Mouse (Mus musculus) neural tube, embryonic 12.5 days (tissue): ENCODE measurements around the gene Fam214a. TPM values are rescaled to one million over a fixed set of nuclear protein-coding genes. Genes with fewer than 3 reads are reported as not detected.
A peak's percentile ranks its signal among the peaks of the same experiment; 100 is the strongest.

Source experiments
- ATAC-seq: fragments of 200-750 bp; cut with Nextera tagmentation; 2 replicates; pipeline ENCODE4 v1.8.0; 2017; ENCODE audit warnings: low read depth, mild to moderate bottlenecking, moderate TSS enrichment, moderate library complexity; ENCODE audit not compliant: low FRiP score
- H3K27ac ChIP-seq: fragments of 300-500 bp; sonication (generic); 2 replicates; pipeline ENCODE4 v1.5.1; 2016
- H3K27me3 ChIP-seq: fragments of 300-500 bp; sonication (generic); replicated peaks from 2 replicates; pipeline ENCODE4 v1.6.1; 2016; ENCODE audit warnings: mild to moderate bottlenecking
- H3K36me3 ChIP-seq: fragments of 300-500 bp; sonication (generic); 2 replicates; pipeline ENCODE4 v1.6.1; 2016; ENCODE audit warnings: mild to moderate bottlenecking
- H3K4me1 ChIP-seq: fragments of 300-500 bp; sonication (generic); 2 replicates; pipeline ENCODE4 v1.6.1; 2016
- H3K4me2 ChIP-seq: fragments of 300-500 bp; sonication (generic); replicated peaks from 2 replicates; pipeline ENCODE4 v1.6.1; 2016; ENCODE audit warnings: mild to moderate bottlenecking
- H3K4me3 ChIP-seq: fragments of 300-500 bp; sonication (generic); 2 replicates; pipeline ENCODE4 v1.5.1; 2016
- H3K9ac ChIP-seq: fragments of 300-500 bp; sonication (generic); 2 replicates; pipeline ENCODE4 v1.6.1; 2016; ENCODE audit warnings: mild to moderate bottlenecking
- H3K9me3 ChIP-seq: fragments of 300-500 bp; sonication (generic); 2 replicates; pipeline ENCODE4 v1.6.1; 2016; ENCODE audit warnings: mild to moderate bottlenecking
- WGBS: fragments of 180-500 bp; shearing (Covaris S2); methylation state at CpG from one replicate; pipeline ENCODE4 v1.1.7; 2016; 5-methylcytosine and 5-hydroxymethylcytosine counted together
- polyA plus RNA-seq: library from polyadenylated mRNA; unstranded; fragments of >200 nt; fragmentation: Nextera tagmentation; extraction: Ambion mirVana; gene quantifications from 2 replicates; pipeline ENCODE4 v1.2.1, GENCODE M21; 2016

Fam214a gene
- polyA plus RNA-seq, 1 experiment from 2014 or later = 29.1 TPM

- peak overlapping the region; percentile 71 for H3K4me2 ChIP-seq
- WGBS = 21% methylated on average over 3 of the region's 3 CpGs
- H3K4me3 ChIP-seq = peak overlapping the region; percentile 90
- H3K36me3 ChIP-seq = no peaks in the 10 kb centered on the region
- peak overlapping the region; percentile 98 for H3K9ac ChIP-seq
- ATAC-seq = no peak
- peaks cover 13% of the 10 kb centered on the region for H3K4me1 ChIP-seq
- no peak overlapping the region for H3K27ac ChIP-seq
- H3K9me3 ChIP-seq = no peaks in the 10 kb centered on the region
- no peaks in the 10 kb centered on the region for H3K27me3 ChIP-seq
These were observed 119.7 kb downstream of the Fam214a start for GRCm38 (mm10) chr9:75072361-75072760.

GRCm38 (mm10) chr9:75077191-75077590, 124.5 kb downstream of the Fam214a start:
- no peak for ATAC-seq
- Histone ChIP-seq H3K4me1 (peaks cover 13% of the 10 kb centered on the region), H3K27ac (no peak overlapping the region), H3K27me3 (no peaks in the 10 kb centered on the region), H3K9ac (no peak overlapping the region), H3K36me3 (no peaks in the 10 kb centered on the region), H3K4me2 (no peak overlapping the region), H3K9me3 (no peaks in the 10 kb centered on the region), H3K4me3 (no peak overlapping the region)

Other genes with a start within 250 kb of the Fam214a start
- 7.3 and 7.7 TPM in 2 replicates for gene Onecut1, start 91.0 kb upstream of the Fam214a start, polyA plus RNA-seq
- 278 and 299 TPM in 2 replicates for gene Arpp19, start 84.7 kb downstream of the Fam214a start, polyA plus RNA-seq
- gene Myo5a, start 118.1 kb downstream of the Fam214a start, polyA plus RNA-seq = 42.4 and 45.3 TPM in 2 replicates